In genomic region chr11:71749671-71750070, GRCm38 (mm10) we compare ENCODE assay signal across 8 mouse cellular contexts. TPM values are rescaled to one million over a fixed set of nuclear protein-coding genes. Genes with fewer than 3 reads are reported as not detected.
DNase-seq lines count a peak whose midpoint lies in the region; ATAC-seq lines count a peak whose summit lies in the region.

Gene Wscd1 (plus strand): TSS chr11:71749920.

- H3K27me3 ChIP-seq in heart, embryonic 15.5 days, result peaks cover 40% of the 10 kb centered on the region
- H3K27me3 ChIP-seq in midbrain, embryonic 16.5 days (ENCODE audit: control insufficient read depth, insufficient read depth, low read depth, low read length), result no peaks in the 10 kb centered on the region

- peak within 1 kb of the TSS; percentile 64 for H3K4me3 ChIP-seq in heart, embryonic 15.5 days
- peak within 1 kb of the TSS; percentile 86 for H3K4me3 ChIP-seq in midbrain, embryonic 16.5 days (ENCODE audit: low read depth, low read length)

- peaks cover 11% of the 10 kb centered on the region for H3K4me1 ChIP-seq in heart, embryonic 15.5 days (replicated peaks)
- H3K4me1 ChIP-seq in midbrain, embryonic 16.5 days (ENCODE audit: control insufficient read depth, insufficient read depth, low read length), result peaks cover 20% of the 10 kb centered on the region

- H3K9ac ChIP-seq in heart, embryonic 15.5 days, result peak within 1 kb of the TSS; percentile 64
- peak within 1 kb of the TSS; percentile 93 for H3K9ac ChIP-seq in midbrain, embryonic 16.5 days (ENCODE audit: low read depth, low read length)

- ATAC-seq in heart, embryonic 15.5 days (replicated peaks; ENCODE audit: insufficient number of reproducible peaks, insufficient read depth, low FRiP score, low read depth), result no peak
- no peak for ATAC-seq in midbrain, embryonic 16.5 days
- ATAC-seq in erythroid progenitor cell, adult 5-6 weeks (replicated peaks; ENCODE audit: low FRiP score, poor library complexity, severe bottlenecking), result no peak

- H3K4me2 ChIP-seq in heart, embryonic 15.5 days, result peak within 1 kb of the TSS; percentile 98
- H3K4me2 ChIP-seq in midbrain, embryonic 16.5 days (ENCODE audit: low read length), result peak within 1 kb of the TSS; percentile 78

- WGBS in heart, embryonic 15.5 days, result 13% methylated on average over 5 of the region's 5 CpGs
- 2% methylated on average over 5 of the region's 5 CpGs for WGBS in midbrain, embryonic 16.5 days

- H3K36me3 ChIP-seq in heart, embryonic 15.5 days, result no peaks in the 10 kb centered on the region
- no peaks in the 10 kb centered on the region for H3K36me3 ChIP-seq in midbrain, embryonic 16.5 days (ENCODE audit: control insufficient read depth, insufficient read depth, low read length)

- intact Hi-C loops in left cerebral cortex, postnatal 14 days (cut with DNase I), result loop anchor here (2.0 to 10.0 kb wide), 4 partner anchors 21 to 405 kb away; no protein-coding TSS in a partner anchor

- no peak for DNase-seq in layer of hippocampus, adult 8-10 months (ENCODE audit: low spot score in 2 of 2)
- no peak for DNase-seq in layer of hippocampus, adult 9-11 months
- peak; percentile 68 for DNase-seq in cerebellum, adult 9-11 months
- peak; percentile 50 to 52 for DNase-seq in left cerebral cortex, postnatal 14 days (ENCODE audit: low spot score in 2 of 2)
- DNase-seq in ovary, adult 18-20 months (ENCODE audit: low spot score), result no peak

- H3K27ac ChIP-seq in heart, embryonic 15.5 days, result no peak within 1 kb of the TSS
- peak within 1 kb of the TSS; percentile 84 for H3K27ac ChIP-seq in midbrain, embryonic 16.5 days (ENCODE audit: low read length)

- no peaks in the 10 kb centered on the region for H3K9me3 ChIP-seq in heart, embryonic 15.5 days (replicated peaks)
- no peaks in the 10 kb centered on the region for H3K9me3 ChIP-seq in midbrain, embryonic 16.5 days (replicated peaks; ENCODE audit: control insufficient read depth, low read length, poor library complexity, severe bottlenecking)

RNA-seq across cellular contexts. Expression of gene Wscd1, which starts in this region (rescaled TPM):
- total RNA-seq in layer of hippocampus, adult 8-10 months (2022), result 100 to 1,000 TPM; 108 to 120 (median 117) TPM
- 4.8 and 9.0 TPM in 2 replicates for polyA plus RNA-seq in heart, embryonic 15.5 days (2015; fragmentation: Nextera tagmentation; extraction: Ambion mirVana)
- total RNA-seq in left cerebral cortex, postnatal 14 days (2021), result 10 to 100 TPM; 55.1 to 61.9 TPM
- 75.3 and 86.3 TPM in 2 replicates for polyA plus RNA-seq in midbrain, embryonic 16.5 days (2015; fragmentation: Nextera tagmentation; extraction: Ambion mirVana)
- total RNA-seq in erythroid progenitor cell, adult 5-6 weeks (2015; ENCODE audit: low replicate concordance), result not detected in 2 replicates
- not detected in 2 replicates for total RNA-seq in erythroid progenitor cell, adult 5-6 weeks (2017; ENCODE audit: low replicate concordance)

Comparison
In these comparisons a context has a peak if more than half of its experiments do, and no peak if none do; other contexts are left out.
1. RNA of gene Wscd1 (total RNA-seq): 108 to 120 TPM in layer of hippocampus, adult 8-10 months and 55.1 to 61.9 TPM in left cerebral cortex, postnatal 14 days; not detected in erythroid progenitor cell, adult 5-6 weeks; every median in the first group is over 10 times any median in the second.
2. DNase-seq: peak in cerebellum, adult 9-11 months (single experiment) and left cerebral cortex, postnatal 14 days (2 of 2); none in layer of hippocampus, adult 8-10 months (0 of 2), layer of hippocampus, adult 9-11 months (single experiment) and ovary, adult 18-20 months (single experiment).